Mouse (Mus musculus): ENCODE results near the gene Dynlt1b.
"Not testable (repeated sequence)": the region's sequence is repeated elsewhere in the genome, so short reads cannot be mapped to it uniquely, and the experiment has no call there.

The Dynlt1b gene

DNA sequence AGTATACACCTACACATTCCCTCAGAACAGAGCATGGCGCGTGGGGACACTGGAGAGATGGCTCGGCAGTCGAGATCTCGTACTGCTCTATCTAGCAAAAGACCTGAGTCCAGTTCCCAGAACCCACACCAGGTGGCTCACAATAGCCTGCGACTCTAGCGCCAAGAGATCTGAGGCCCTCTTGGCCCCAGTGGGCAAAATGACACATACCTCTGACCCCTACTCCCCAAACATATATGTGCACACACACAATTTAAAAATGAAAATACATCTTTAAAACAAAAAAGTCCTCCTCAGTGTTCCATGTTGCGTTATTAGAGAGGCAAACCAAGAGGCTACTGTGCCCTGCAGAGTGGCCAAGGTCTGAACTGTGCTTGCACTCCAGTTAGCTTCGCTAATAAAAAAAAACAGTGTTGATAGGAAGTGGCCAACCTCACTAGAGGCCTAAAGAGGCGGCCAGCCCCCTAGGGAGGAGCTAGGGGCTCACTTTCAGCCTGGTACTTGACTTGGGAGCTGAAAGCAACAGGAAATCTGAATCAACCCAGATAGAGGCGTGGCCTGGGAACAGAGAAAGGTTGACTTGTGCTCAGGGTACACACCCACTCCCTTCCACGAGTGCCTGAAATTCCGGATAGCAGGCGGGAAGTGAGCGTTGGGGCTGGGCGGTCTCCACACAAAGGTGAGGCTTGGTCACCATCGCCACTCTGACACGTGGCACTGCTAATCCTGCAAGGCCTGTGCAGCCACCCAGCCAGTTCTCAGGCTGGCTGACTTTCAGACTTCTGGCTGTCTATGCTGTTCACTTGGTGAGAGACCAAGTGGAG, 37.9 kb downstream of the Dynlt1b start:
- DNase-seq, result not testable (repeated sequence)

DNA sequence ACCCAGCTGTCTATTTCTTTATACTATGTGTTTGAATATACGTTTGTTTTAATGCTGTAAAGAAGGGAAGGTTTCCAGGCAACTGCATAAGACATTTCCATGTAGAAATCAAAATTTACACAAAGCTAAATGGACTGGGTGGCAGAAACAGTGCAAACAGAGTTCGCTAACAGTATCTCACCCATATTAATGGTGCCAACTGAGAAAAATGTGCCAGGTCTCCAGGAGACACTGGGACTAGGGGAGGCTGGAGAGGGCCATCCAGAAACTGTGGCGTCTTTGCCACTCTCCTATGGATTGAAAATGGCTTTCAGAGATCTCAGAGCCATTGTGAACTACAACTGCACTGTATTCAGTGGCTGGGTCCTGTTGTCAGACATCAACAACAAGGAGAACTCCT, 40.1 kb downstream of the Dynlt1b start:
- not testable (repeated sequence) for DNase-seq

- not testable (repeated sequence) for DNase-seq
Measured at GRCm38 (mm10) chr17:6470671-6471070, 40.8 kb downstream of the Dynlt1b start.

DNA sequence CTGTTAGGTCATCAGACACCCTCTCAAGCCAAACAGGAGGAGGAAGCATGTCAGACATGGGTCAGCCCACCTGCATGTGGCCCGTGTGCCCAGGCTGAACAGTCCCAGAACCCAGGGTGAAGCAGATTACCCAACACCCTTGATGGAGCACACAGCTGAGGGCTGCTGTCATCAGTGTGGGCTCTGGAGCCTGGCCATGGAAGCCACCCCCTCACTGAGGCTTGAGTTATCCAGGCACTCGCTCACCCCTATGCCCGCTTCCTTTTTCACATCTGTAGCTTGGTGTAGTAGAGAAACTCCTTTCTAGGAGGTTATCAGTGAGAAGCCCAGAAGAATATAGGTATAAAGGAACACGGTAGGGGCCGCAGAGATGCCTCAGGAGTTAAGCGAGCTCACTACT, 45.4 kb downstream of the Dynlt1b start:
- DNase-seq, result not testable (repeated sequence)

DNA sequence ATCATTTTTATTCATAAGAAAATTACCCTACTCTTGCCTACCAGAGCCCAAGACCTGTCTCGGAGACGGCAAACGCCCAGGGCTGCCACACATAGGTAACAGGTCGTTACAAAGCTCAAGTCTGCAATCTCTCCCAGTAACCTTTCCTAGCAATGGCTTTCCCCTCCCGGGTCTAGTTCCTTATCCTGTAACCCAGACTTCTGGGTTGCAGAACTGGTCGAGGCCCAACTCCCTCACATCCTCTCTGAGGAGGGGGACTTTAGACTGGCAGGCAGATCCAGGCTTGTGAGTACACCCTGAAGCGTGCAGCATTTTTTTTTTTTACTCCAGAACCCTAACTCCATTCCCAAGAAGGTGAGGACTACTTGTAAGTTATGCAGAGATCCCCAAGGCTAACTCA, 46.0 kb downstream of the Dynlt1b start:
- DNase-seq, result not testable (repeated sequence)

- DNase-seq, result not testable (repeated sequence)
Measured at GRCm38 (mm10) chr17:6476495-6476947, 46.6 kb downstream of the Dynlt1b start.

DNA sequence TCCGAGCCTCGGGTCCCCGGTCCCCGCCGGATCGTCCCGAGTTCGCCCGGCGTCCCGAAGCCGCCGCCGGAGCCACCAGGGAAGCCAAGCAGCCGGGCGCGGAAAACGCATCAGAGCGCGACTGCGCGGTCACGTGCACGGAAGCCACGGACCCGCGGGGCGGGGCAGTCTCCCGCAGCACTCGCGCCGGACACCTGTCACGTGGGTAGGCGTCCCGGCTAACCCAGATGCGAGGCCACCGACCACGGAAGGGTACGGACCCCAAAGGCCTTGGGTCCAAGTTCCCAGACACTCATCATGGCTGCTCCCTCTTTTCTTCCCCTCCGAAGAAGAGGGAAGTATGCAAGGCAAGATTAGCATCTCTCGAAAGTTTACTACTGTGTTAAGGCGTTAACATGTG, 47.1 kb downstream of the Dynlt1b start:
- DNase-seq, result not testable (repeated sequence)

DNA sequence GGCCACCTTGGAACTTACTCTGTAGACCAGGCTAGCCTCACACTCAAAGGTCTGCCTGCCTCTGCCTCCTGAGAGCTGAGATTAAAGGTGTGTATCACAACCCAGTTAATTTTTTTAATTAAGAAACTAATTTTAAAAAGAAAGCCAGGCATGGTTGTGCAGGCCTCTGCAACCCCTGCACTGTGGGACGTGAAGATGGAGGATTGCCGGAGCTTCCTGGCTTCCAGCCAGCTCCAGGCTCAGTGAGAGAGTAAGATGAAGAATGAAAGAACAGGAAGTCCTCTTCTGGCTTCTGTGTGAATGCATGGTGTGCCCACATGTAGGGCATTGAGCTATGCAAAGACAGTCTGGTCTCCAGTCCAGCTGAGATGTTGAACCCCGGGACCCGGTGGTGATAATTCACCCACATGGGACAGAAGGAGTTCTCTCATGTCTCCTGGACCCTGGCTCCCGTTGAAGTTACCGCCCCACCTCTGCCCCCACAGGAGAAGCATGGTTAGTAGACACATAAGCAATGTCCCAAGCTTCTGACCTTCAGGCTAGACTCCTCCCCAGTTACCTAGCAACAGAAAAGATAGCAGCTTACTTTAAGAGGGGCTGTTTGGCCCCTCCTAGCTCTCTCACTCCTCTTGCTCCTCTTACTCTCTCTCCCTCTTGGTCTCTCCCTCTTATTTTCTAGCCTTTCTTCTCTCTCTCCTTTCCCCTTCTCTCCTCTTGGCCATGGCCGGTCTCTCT, 51.1 kb downstream of the Dynlt1b start:
- not testable (repeated sequence) for DNase-seq

GRCm38 (mm10) chr17:6481590-6481963, 51.7 kb downstream of the Dynlt1b start:
- DNase-seq, result not testable (repeated sequence)

- DNase-seq, result not testable (repeated sequence)
Measured at GRCm38 (mm10) chr17:6482248-6482647, 52.3 kb downstream of the Dynlt1b start.
